Mouse (Mus musculus) frontal cortex, postnatal 14 days (tissue): ENCODE results near the gene Sbsn.
A peak's percentile ranks its signal among the peaks of the same experiment; 100 is the strongest.
"Not testable (repeated sequence)": the region's sequence is repeated elsewhere in the genome, so short reads cannot be mapped to it uniquely, and the experiment has no call there.

Experiments used
- DNase-seq, 2 experiments: peaks; one replicate each; pipeline ENCODE4 v3.0.0; 2022; ENCODE audit warnings: low spot score in 2 of 2

The Sbsn gene

DNA sequence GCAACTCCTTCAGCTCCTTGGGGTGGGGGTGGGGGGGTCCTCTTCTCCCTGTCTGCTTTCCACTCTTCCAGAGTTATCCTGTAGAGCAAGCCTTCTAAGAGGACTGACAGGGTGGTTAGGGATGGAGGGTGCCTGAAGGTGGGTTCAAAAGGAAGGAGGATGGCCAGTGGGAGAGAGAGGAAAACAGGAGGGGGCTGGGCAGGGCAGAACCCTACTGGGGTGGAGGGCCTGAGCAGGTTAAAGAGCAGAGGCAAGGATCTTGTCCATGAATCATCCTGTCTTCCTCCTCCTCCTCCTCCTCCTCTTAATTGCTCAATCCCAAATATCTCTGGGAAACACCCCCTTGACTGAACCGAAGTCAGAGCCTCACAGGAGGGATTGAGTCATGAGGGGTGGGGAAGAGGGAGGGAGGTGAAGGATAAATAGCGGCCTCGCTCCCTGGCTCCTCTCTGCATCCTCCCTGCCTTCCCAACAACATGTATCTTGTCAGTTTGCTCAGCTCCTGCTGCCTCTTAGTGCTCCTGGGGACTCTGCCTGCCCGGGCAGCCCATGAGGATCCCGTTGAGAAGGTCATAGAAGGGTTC is at the start of gene Sbsn:
TSS of gene Sbsn (plus strand) at position 386 of the 584 bp plus-strand sequence.
- DNase-seq, result no peak

- DNase-seq, result no peak
Measured at GRCm38 (mm10) chr7:30706214-30706882, 44.9 kb upstream of the Sbsn start.

DNA sequence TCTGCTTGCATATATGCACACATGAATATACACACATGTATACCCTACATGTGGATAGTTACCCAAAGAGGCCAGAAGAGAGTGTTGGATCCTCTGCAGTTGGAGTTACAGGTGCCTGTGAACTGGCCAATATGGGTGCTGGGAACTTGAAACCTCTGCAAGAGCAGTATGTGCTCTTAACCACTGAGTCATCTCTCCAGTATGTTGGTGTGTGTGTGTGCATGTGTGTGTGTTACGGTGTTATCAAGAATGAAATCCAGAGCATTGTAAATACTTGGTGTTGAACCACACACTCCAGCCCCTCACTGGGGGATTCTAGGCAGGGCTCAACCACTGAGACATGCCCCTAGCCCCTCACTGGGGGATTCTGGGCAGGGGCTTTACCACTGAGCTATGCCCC is 43.8 kb upstream of the Sbsn start:
- DNase-seq, result no peak

DNA sequence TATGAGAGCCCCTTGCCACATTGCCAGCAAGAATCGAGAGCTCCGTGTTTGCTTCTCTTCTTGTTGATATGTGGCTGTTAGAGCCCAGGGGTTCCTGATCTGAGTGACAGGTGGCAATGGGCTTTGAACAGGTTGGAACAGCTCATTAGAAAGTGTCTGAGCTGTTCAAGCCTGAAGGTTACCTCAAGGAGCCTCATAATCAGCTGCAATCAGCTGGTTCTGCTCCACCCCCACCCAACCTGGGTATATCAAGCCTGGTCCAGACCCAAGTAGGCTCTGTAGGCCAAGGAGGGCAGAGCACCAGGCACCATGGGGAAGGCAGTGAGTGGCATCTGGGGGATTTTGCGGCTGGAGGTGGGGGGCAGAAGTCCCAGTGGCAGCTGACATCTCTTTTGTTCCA is 39.3 kb upstream of the Sbsn start, which contains the start of gene Atp4a:
TSS of gene Atp4a (plus strand) at position 268 of the 400 bp plus-strand sequence.
- DNase-seq, result no peak

GRCm38 (mm10) chr7:30717006-30717715 is 34.1 kb upstream of the Sbsn start:
- DNase-seq, result peak; percentile 52 to 61

DNA sequence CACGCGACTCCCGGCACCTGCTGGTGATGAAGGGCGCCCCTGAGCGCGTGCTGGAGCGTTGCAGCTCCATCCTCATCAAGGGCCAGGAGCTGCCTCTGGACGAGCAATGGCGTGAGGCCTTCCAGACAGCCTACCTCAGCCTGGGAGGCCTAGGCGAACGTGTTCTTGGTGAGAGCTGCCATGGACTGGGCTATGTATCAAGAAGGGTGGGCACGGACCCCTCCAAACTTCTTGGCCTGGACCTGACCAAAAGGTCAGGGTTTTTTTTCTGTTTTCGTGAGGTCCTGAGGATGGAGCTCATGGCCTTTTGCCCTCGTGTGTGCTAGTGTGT is 33.6 kb upstream of the Sbsn start:
- no peak for DNase-seq

DNA sequence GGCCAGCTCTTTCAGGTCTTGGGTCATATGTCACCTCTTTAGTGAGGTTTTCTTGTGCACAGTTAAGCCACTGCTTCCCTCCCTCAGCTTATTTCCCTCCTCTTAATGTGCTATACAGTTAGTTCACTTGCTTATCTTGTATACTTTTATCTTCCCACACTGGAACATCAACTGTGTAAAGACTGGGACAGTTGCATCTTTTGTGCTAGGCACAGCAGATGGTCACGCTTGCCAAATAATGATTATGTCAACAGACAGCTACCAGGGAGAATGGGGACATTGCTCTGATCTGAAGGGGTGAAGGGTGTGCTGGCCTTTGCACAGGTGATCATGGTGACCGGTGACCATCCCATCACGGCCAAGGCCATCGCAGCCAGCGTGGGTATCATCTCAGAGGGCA is 31.6 kb upstream of the Sbsn start:
- DNase-seq, result no peak

DNA sequence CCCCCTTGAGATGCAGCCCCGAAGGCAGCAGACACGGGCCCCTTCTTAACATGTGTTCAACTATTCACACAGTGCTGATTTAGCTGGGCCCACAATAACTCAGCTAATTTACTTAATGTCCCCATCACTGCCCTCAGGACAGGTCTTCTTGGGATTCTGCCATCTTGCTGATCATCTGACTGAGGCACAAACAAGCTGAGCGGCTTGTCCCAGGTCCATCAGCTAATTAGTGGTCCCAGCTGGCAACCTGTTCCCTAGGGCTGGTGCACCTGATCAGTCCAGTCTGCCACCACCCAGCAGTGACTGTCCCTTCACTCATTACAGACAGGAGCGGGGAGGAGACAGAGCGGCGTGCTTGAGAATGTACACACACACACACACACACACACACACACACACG is 30.0 kb upstream of the Sbsn start:
- no peak for DNase-seq

DNA sequence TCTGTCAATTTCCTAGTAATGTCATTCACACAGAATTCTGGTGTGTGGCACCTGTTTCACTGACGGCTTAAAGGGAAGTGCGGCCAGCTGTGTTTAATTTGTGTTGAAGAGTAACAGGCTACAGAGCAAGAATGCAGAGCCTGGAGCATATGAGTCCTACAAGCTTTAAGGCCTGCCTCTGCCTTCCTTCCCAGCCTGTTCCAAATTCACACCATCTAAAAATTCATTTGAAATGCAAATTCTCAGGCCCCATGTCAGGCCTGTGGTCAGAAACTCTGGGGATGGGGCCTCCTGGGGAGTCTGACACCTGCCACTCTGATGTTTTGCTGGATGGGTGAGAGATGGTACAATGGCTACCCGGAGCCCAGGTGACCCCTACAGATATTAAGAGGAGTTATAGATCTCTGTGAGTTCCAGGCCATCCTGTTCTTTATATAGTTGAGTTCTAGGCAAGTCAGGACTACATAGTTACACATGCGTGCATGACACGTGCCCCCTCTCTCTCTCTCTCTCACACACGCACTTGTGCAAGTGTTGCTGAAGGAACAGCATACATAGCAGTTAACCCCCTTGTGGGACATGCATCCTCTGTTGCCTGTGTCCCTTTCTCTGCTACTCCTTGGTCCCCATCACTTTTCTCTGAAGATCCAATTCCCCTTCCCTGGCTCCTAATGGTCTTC is 27.9 kb upstream of the Sbsn start:
- DNase-seq, result no peak

- no peak for DNase-seq
Measured at GRCm38 (mm10) chr7:30728214-30728613, 23.1 kb upstream of the Sbsn start.

GRCm38 (mm10) chr7:30728739-30729395 is 22.4 kb upstream of the Sbsn start:
- no peak for DNase-seq

- DNase-seq, result peak; percentile 93
Measured at GRCm38 (mm10) chr7:30729396-30730063, 21.7 kb upstream of the Sbsn start, which contains the start of gene Tmem147. Gene Tmem147 (minus strand): TSS chr7:30729540.

GRCm38 (mm10) chr7:30730064-30730722 is 21.1 kb upstream of the Sbsn start:
- DNase-seq, result not testable (repeated sequence)

- no peak for DNase-seq
Measured at GRCm38 (mm10) chr7:30736211-30736610, 15.1 kb upstream of the Sbsn start.

DNA sequence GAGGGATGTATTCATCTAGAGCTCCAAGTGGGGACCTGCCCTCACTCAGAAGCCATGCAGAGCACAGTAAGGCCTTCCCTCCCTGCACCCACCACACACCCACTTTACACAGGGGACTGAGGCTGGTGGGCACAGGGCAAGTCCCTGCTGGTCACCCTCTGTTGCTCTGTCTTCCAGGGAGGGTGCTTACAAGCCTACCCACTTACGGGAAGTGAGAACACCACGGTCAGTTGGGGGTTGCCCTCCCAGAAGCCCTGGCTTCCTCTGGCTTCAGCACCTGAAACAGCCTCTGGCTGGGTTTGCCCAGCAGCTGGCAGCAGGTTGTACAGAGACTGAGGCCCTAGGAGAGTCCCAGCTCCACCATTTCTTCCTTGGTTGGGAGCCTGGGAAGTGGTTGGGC is 8.7 kb upstream of the Sbsn start:
- DNase-seq, result not testable (repeated sequence)

- not testable (repeated sequence) for DNase-seq
Measured at GRCm38 (mm10) chr7:30743617-30744016, 7.7 kb upstream of the Sbsn start, which contains the start of gene Gapdhs. Gene Gapdhs (minus strand): TSS chr7:30743681.

GRCm38 (mm10) chr7:30744022-30744598 is 7.2 kb upstream of the Sbsn start:
- no peak for DNase-seq

- no peak for DNase-seq
Measured at GRCm38 (mm10) chr7:30747525-30748204, 3.6 kb upstream of the Sbsn start.

- DNase-seq, result no peak
Measured at GRCm38 (mm10) chr7:30749824-30750606, 1.3 kb upstream of the Sbsn start.
